Mouse (Mus musculus) lung, embryonic 14.5 days (tissue): Measurements from ENCODE around the gene Tmem217. TPM values are rescaled to one million over a fixed set of nuclear protein-coding genes. Genes with fewer than 3 reads are reported as not detected.

ENCODE experiments used
- ATAC-seq: fragments of 200-750 bp; cut with Nextera tagmentation; 2 replicates; pipeline ENCODE4 v1.8.0; 2017; ENCODE audit warnings: mild to moderate bottlenecking, moderate TSS enrichment, moderate library complexity; ENCODE audit not compliant: insufficient read depth
- DNase-seq: peaks from one replicate; pipeline ENCODE4 v3.0.0-alpha.2; 2015
- H3K27ac ChIP-seq: fragments of 300-500 bp; sonication (generic); 2 replicates; pipeline ENCODE4 v1.5.1; 2014; ENCODE audit warnings: low read depth, mild to moderate bottlenecking, moderate library complexity
- H3K27me3 ChIP-seq: fragments of 300-500 bp; sonication (generic); 2 replicates; pipeline ENCODE4 v1.6.1; 2014; ENCODE audit warnings: low read length, control low read depth; ENCODE audit not compliant: insufficient read depth
- H3K36me3 ChIP-seq: fragments of 300-500 bp; sonication (generic); 2 replicates; pipeline ENCODE4 v1.6.1; 2014; ENCODE audit warnings: control low read depth; ENCODE audit not compliant: insufficient read depth
- H3K4me1 ChIP-seq: fragments of 300-500 bp; sonication (generic); 2 replicates; pipeline ENCODE4 v1.6.1; 2014; ENCODE audit warnings: antibody characterized with exemption, control low read depth; ENCODE audit not compliant: insufficient read depth
- H3K4me2 ChIP-seq: fragments of 300-500 bp; sonication (generic); 2 replicates; pipeline ENCODE4 v1.6.1; 2014; ENCODE audit warnings: mild to moderate bottlenecking
- H3K4me3 ChIP-seq: fragments of 300-500 bp; sonication (generic); 2 replicates; pipeline ENCODE4 v1.5.1; 2014; ENCODE audit warnings: low read depth, low read length
- H3K9ac ChIP-seq: fragments of 300-500 bp; sonication (generic); 2 replicates; pipeline ENCODE4 v1.6.1; 2014
- H3K9me3 ChIP-seq: fragments of 300-500 bp; sonication (generic); 2 replicates; pipeline ENCODE4 v1.6.1; 2016; ENCODE audit warnings: low read depth, low read length, control low read depth
- CTCF ChIP-seq: IDR thresholded peaks from 2 replicates; pipeline ENCODE4 v1.5.1; 2016; ENCODE audit warnings: antibody characterized with exemption, low read depth
- WGBS: fragments of 180-500 bp; shearing (Covaris S2); extraction: QIAGEN DNeasy Blood & Tissue Kit; methylation state at CpG from one replicate; pipeline ENCODE4 v1.1.7; 2014; 5-methylcytosine and 5-hydroxymethylcytosine counted together
- polyA plus RNA-seq: library from polyadenylated mRNA; unstranded; fragments of >200 nt; fragmentation: Nextera tagmentation; extraction: Ambion mirVana; gene quantifications from 2 replicates; pipeline ENCODE4 v1.2.1, GENCODE M21; 2014

The Tmem217 gene
- polyA plus RNA-seq, 1 experiment from 2014 or later, result 0.46 TPM

DNA sequence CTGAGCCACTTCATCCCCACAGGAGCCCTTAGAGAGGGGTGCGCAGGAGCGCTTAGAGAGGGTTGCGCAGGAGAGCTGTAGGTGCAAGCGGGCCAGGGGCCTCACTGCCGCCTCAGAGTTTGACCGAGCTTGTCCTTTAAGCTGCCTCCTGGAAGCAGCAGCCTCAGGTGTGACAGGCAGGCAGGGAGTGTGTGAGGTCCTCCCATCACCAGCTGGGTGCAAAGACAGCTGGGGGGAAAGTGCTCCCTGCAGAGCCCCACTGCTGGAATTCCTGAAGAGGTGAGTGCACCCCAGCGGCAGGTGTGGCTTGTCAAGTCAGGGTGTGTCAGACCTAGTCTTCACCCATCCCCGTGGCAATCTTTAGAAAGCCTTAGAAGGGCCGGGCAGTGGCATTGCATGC is 34.7 kb upstream of the Tmem217 start:
- no peak for ATAC-seq
- no peak overlapping the region for H3K9ac ChIP-seq
- WGBS, result 67% methylated on average over 9 of the region's 9 CpGs
- no peak overlapping the region for H3K27ac ChIP-seq
- H3K4me1 ChIP-seq, result no peaks in the 10 kb centered on the region
- H3K4me3 ChIP-seq, result no peak overlapping the region
- H3K4me2 ChIP-seq, result no peak overlapping the region
- DNase-seq, result no peak
- TF ChIP-seq CTCF, result no peak
- H3K9me3 ChIP-seq, result no peaks in the 10 kb centered on the region
- H3K36me3 ChIP-seq, result peaks cover 29% of the 10 kb centered on the region
- no peaks in the 10 kb centered on the region for H3K27me3 ChIP-seq

DNA sequence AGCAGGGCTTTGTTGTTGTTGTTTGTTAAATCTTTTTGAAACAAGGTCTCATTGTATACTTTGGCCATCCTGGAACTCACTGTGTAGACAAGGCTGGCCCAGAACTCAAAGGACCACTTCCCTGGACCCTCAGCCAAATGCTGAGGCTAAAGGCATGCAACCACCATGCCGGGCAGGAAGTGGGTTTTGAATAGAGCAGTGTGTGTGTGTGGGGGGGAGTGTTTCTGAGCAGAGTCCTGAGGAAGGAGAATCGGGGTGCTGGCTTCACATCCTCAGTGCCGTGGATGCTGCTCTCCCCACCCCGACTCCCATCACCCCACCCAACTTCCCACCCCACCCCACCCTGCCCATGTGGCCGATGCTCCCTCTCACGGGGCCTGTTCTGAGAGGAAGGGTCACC is 33.3 kb upstream of the Tmem217 start:
- H3K4me3 ChIP-seq, result no peak overlapping the region
- H3K27me3 ChIP-seq, result no peaks in the 10 kb centered on the region
- peaks cover 28% of the 10 kb centered on the region for H3K36me3 ChIP-seq
- ATAC-seq (no peak), DNase-seq (no peak)
- H3K9me3 ChIP-seq, result no peaks in the 10 kb centered on the region
- H3K9ac ChIP-seq, result no peak overlapping the region
- TF ChIP-seq CTCF, result no peak
- WGBS, result 94% methylated on average over 6 of the region's 6 CpGs
- no peak overlapping the region for H3K27ac ChIP-seq
- H3K4me2 ChIP-seq, result no peak overlapping the region
- H3K4me1 ChIP-seq, result no peaks in the 10 kb centered on the region

DNA sequence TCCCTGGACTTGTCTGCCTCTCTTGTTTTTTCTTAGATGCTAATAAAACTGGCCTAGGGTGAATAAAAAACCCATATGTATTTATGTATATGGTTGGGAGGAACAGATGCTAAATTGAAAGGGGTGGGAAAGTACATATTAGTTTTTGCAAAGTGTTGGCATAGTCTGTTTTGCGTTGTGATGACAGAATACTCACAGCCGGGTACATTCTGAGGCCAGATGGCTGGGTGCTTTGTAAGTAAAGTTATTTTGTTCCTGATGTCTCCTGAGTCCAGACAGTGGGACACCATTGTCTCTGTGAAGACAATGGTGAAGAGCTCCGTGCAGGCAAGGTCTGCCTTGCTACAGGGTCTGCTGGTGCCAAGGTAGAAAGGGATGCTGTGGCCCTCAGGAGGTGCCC is 32.6 kb upstream of the Tmem217 start:
- H3K9ac ChIP-seq, result no peak overlapping the region
- TF ChIP-seq CTCF, result no peak
- H3K36me3 ChIP-seq, result peaks cover 31% of the 10 kb centered on the region
- 68% methylated on average over 3 of the region's 3 CpGs for WGBS
- DNase-seq (no peak), ATAC-seq (no peak)
- H3K27ac ChIP-seq, result no peak overlapping the region
- no peaks in the 10 kb centered on the region for H3K9me3 ChIP-seq
- H3K4me3 ChIP-seq, result no peak overlapping the region
- H3K27me3 ChIP-seq, result no peaks in the 10 kb centered on the region
- H3K4me2 ChIP-seq, result no peak overlapping the region
- no peaks in the 10 kb centered on the region for H3K4me1 ChIP-seq

DNA sequence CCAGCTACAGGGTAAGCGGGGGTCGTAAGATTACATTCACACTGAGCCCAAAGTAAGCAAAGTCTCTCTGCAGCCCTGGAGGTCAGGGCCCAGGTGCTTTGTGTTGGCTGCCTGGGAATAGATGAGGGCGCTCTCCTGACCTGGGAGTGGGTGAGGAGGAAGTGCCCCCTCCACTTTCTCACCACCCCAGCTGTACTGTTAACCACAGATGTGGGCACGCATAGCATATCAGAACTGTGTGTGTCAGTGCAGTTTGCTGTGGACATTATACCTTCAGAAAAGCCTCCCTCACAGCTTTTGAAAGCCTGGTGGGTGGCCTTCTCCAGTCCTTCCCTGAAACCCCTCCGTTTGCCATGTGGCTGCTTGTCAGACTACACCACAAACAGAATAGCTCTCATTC is 32.1 kb upstream of the Tmem217 start:
- DNase-seq, result no peak
- Histone ChIP-seq H3K9me3 (no peaks in the 10 kb centered on the region), H3K27me3 (no peaks in the 10 kb centered on the region), H3K36me3 (peaks cover 36% of the 10 kb centered on the region), H3K4me1 (no peaks in the 10 kb centered on the region), H3K27ac (no peak overlapping the region), H3K4me2 (no peak overlapping the region), H3K4me3 (no peak overlapping the region), H3K9ac (no peak overlapping the region)
- no peak for TF ChIP-seq CTCF
- 60% methylated on average over 5 of the region's 5 CpGs for WGBS
- ATAC-seq, result no peak

DNA sequence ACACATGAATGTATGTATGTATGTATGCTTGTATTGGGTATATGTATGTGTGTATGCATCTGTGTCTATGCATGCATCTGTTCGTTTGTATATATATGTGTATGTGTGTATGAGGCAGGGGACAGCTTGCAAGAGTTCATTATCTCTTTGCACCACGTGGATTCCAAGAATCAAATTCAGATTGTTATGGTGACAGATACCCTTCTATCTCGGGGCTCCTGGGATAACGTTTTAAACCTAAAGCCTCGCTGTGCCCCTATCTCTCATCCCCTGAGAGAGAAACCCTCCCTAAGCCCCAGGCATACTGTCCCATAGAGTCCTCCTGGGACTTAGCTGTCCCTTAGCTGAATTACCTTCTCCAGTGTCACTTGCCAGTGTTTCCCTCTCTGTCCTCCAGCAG is 31.4 kb upstream of the Tmem217 start:
- no peaks in the 10 kb centered on the region for H3K27me3 ChIP-seq
- no peak overlapping the region for H3K4me3 ChIP-seq
- H3K4me1 ChIP-seq, result no peaks in the 10 kb centered on the region
- no peak overlapping the region for H3K9ac ChIP-seq
- TF ChIP-seq CTCF, result no peak
- ATAC-seq (no peak), DNase-seq (no peak)
- H3K27ac ChIP-seq, result no peak overlapping the region
- H3K9me3 ChIP-seq, result no peaks in the 10 kb centered on the region
- no peak overlapping the region for H3K4me2 ChIP-seq
- WGBS, result 66% methylated on average over 5 of the region's 5 CpGs
- H3K36me3 ChIP-seq, result peaks cover 43% of the 10 kb centered on the region

DNA sequence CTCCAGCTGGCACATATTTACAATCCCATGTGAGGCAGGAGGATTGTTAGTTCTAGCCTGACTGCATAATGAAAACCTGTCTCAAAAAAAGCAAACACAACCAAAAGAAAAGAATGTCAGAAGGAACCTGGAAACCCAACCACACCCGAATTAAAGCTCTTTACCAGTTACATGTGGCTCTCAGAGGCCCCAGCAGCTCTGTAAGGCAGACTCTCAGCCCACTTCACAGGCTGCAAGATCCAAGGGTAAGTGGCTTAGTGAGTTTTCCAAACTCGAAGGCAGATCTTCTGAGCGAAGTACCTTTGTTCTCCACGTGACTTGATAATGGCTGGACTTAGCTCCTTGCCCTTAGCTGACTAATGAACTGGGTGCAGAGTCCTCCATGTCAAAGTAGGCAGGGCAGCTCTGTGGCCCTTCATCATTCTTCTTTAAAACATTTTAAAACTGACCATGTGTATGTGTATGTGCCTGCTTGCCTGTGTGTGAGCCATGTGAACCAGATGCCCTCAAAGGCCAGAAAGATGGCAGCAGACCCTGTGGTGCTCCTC is 27.5 kb upstream of the Tmem217 start:
- Histone ChIP-seq H3K27me3 (no peaks in the 10 kb centered on the region), H3K4me1 (no peaks in the 10 kb centered on the region), H3K27ac (peak overlapping the region; percentile 50), H3K9ac (no peak overlapping the region), H3K36me3 (peaks cover 66% of the 10 kb centered on the region), H3K4me2 (no peak overlapping the region), H3K4me3 (no peak overlapping the region), H3K9me3 (no peaks in the 10 kb centered on the region)
- no peak for TF ChIP-seq CTCF
- WGBS, result 70% methylated on average over 4 of the region's 4 CpGs
- DNase-seq, result no peak
- ATAC-seq, result no peak

DNA sequence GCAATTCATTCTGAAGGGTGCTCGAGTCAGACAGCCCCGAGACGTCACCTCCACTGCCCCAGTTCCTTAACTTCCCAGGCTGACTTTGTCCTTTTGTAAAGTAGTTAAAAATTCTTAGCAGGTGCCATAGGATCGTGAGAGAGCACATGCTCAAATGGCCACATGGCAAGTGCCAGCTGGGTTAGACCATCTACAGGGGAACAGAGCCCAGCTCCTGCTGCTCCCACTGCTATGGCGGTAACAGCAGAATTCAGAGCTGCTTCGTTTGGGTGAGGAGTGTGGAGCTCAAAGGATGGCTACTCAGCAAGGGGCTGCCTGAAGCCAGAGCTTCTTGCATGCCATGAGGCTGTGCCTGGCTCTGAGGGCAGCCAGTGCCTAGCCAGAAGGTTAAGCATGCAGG is 17.6 kb upstream of the Tmem217 start:
- no peaks in the 10 kb centered on the region for H3K9me3 ChIP-seq
- no peak overlapping the region for H3K9ac ChIP-seq
- H3K4me1 ChIP-seq, result no peaks in the 10 kb centered on the region
- H3K4me3 ChIP-seq, result no peak overlapping the region
- WGBS, result 88% methylated on average over 6 of the region's 6 CpGs
- ATAC-seq, result no peak
- no peak for DNase-seq
- H3K27ac ChIP-seq, result no peak overlapping the region
- peaks cover 73% of the 10 kb centered on the region for H3K36me3 ChIP-seq
- no peak for TF ChIP-seq CTCF
- no peak overlapping the region for H3K4me2 ChIP-seq
- H3K27me3 ChIP-seq, result no peaks in the 10 kb centered on the region

DNA sequence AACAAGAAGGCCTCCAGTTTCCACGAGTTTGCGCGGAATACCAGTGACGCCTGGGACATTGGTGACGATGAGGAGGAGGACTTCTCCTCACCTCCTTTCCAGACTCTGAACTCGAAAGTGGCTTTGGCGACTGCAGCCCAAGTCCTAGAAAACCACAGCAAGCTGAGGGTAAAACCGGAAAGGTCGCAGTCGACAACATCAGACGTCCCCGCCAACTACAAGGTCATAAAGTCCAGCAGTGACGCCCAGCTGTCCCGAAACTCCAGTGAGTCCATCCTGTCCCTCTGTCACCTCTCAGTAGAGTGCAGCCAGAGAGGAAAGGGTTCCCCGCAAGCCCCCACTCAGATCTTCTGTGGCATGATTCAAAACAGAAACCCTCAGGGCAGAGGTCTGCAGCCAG is 16.2 kb upstream of the Tmem217 start:
- H3K4me3 ChIP-seq, result no peak overlapping the region
- H3K27me3 ChIP-seq, result no peaks in the 10 kb centered on the region
- no peak overlapping the region for H3K27ac ChIP-seq
- H3K9me3 ChIP-seq, result no peaks in the 10 kb centered on the region
- no peaks in the 10 kb centered on the region for H3K4me1 ChIP-seq
- H3K36me3 ChIP-seq, result peaks cover 73% of the 10 kb centered on the region
- no peak for TF ChIP-seq CTCF
- H3K9ac ChIP-seq, result no peak overlapping the region
- ATAC-seq, result no peak
- no peak for DNase-seq
- 78% methylated on average over 15 of the region's 15 CpGs for WGBS
- no peak overlapping the region for H3K4me2 ChIP-seq
